Mouse (Mus musculus) heart, adult 8-10 months (tissue): ENCODE data around the gene Rin2. TPM values are rescaled to one million over a fixed set of nuclear protein-coding genes. Genes with fewer than 3 reads are reported as not detected.

ENCODE experiments used
- DNase-seq: peaks from one replicate; pipeline ENCODE4 v3.0.0; 2022; ENCODE audit warnings: low spot score
- total RNA-seq, 4 experiments: library from RNA; stranded (reverse); gene quantifications; 2 replicates each; pipeline ENCODE4 v1.2.4; 2022

The Rin2 gene
- total RNA-seq, 4 experiments from 2014 or later: 17.8 to 21.7 (median 21.0) TPM

- no peak for DNase-seq
Observed at GRCm38 (mm10) chr2:145730905-145731304, 55.9 kb downstream of the Rin2 start.

GRCm38 (mm10) chr2:145735079-145735478 lies 60.1 kb downstream of the Rin2 start:
- DNase-seq: no peak

- DNase-seq: no peak
Observed at GRCm38 (mm10) chr2:145736543-145736942, 61.5 kb downstream of the Rin2 start.

GRCm38 (mm10) chr2:145737196-145737595 lies 62.2 kb downstream of the Rin2 start:
- DNase-seq: no peak

- DNase-seq: no peak
Observed at GRCm38 (mm10) chr2:145740729-145741128, 65.7 kb downstream of the Rin2 start.

GRCm38 (mm10) chr2:145742795-145743710 lies 68.0 kb downstream of the Rin2 start:
- no peak for DNase-seq

- DNase-seq: no peak
Observed at GRCm38 (mm10) chr2:145746406-145746805, 71.4 kb downstream of the Rin2 start.

- DNase-seq: no peak
Observed at GRCm38 (mm10) chr2:145749645-145750044, 74.6 kb downstream of the Rin2 start.

- DNase-seq: no peak
Observed at GRCm38 (mm10) chr2:145752572-145752971, 77.6 kb downstream of the Rin2 start.

- no peak for DNase-seq
Observed at GRCm38 (mm10) chr2:145753973-145754372, 79.0 kb downstream of the Rin2 start.

- no peak for DNase-seq
Observed at GRCm38 (mm10) chr2:145755864-145756822, 81.1 kb downstream of the Rin2 start.

- no peak for DNase-seq
Observed at GRCm38 (mm10) chr2:145760121-145760520, 85.1 kb downstream of the Rin2 start.

- no peak for DNase-seq
Observed at GRCm38 (mm10) chr2:145761436-145761835, 86.4 kb downstream of the Rin2 start.

- DNase-seq: no peak
Observed at GRCm38 (mm10) chr2:145769964-145770363, 94.9 kb downstream of the Rin2 start.

GRCm38 (mm10) chr2:145770730-145771536 lies 95.9 kb downstream of the Rin2 start:
- peak; percentile 62 for DNase-seq

- no peak for DNase-seq
Observed at GRCm38 (mm10) chr2:145783247-145783646, 108.2 kb downstream of the Rin2 start.

GRCm38 (mm10) chr2:145784246-145784935 lies 109.4 kb downstream of the Rin2 start:
- no peak for DNase-seq

- DNase-seq: no peak
Observed at GRCm38 (mm10) chr2:145784964-145785363, 109.9 kb downstream of the Rin2 start.

GRCm38 (mm10) chr2:145785758-145786617 lies 111.0 kb downstream of the Rin2 start:
- DNase-seq: peak; percentile 51

- no peak for DNase-seq
Observed at GRCm38 (mm10) chr2:145786618-145786932, 111.6 kb downstream of the Rin2 start.
